Mouse (Mus musculus): Measurements from ENCODE around the gene Mindy3.
A peak's percentile ranks its signal among the peaks of the same experiment; 100 is the strongest.
"Not testable (repeated sequence)": the region's sequence is repeated elsewhere in the genome, so short reads cannot be mapped to it uniquely, and the experiment has no call there.

Mindy3 gene

GRCm38 (mm10) chr2:12419262-12419655 lies at the start of gene Mindy3:
Mindy3 (minus strand) TSS chr2:12419470.
- DNase-seq (ENCODE audit: low read depth, low spot score) = peak; percentile 90

- peak; percentile 10 for DNase-seq (ENCODE audit: low read depth, low spot score)
These were observed 40.5 kb upstream of the Mindy3 start for GRCm38 (mm10) chr2:12459732-12460131.

- no peak for DNase-seq (ENCODE audit: low read depth, low spot score)
These were observed 30.8 kb upstream of the Mindy3 start for GRCm38 (mm10) chr2:12450108-12450507.

GRCm38 (mm10) chr2:12440120-12440519 lies 20.9 kb upstream of the Mindy3 start:
- DNase-seq (ENCODE audit: low read depth, low spot score) = no peak

GRCm38 (mm10) chr2:12439543-12439942 lies 20.3 kb upstream of the Mindy3 start:
- DNase-seq (ENCODE audit: low read depth, low spot score) = peak; percentile 52

GRCm38 (mm10) chr2:12438181-12438580 lies 18.9 kb upstream of the Mindy3 start:
- DNase-seq (ENCODE audit: low read depth, low spot score) = peak; percentile 54

- DNase-seq (ENCODE audit: low read depth, low spot score) = no peak
These were observed 12.8 kb upstream of the Mindy3 start for GRCm38 (mm10) chr2:12432055-12432454.

- DNase-seq (ENCODE audit: low read depth, low spot score) = peak; percentile 63
These were observed 5.1 kb upstream of the Mindy3 start for GRCm38 (mm10) chr2:12424374-12424773.

GRCm38 (mm10) chr2:12423426-12423825 lies 4.2 kb upstream of the Mindy3 start:
- DNase-seq (ENCODE audit: low read depth, low spot score) = not testable (repeated sequence)

GRCm38 (mm10) chr2:12418534-12419261 lies 572 bp downstream of the Mindy3 start:
- DNase-seq (ENCODE audit: low read depth, low spot score) = peak; percentile 32

- peak; percentile 62 for DNase-seq (ENCODE audit: low read depth, low spot score)
These were observed 1.1 kb downstream of the Mindy3 start for GRCm38 (mm10) chr2:12418121-12418520.

GRCm38 (mm10) chr2:12412309-12412708 lies 7.0 kb downstream of the Mindy3 start:
- DNase-seq (ENCODE audit: low read depth, low spot score) = no peak

- no peak for DNase-seq (ENCODE audit: low read depth, low spot score)
These were observed 8.1 kb downstream of the Mindy3 start for GRCm38 (mm10) chr2:12411129-12411528.

GRCm38 (mm10) chr2:12406737-12407136 lies 12.5 kb downstream of the Mindy3 start:
- peak; percentile 13 for DNase-seq (ENCODE audit: low read depth, low spot score)

- DNase-seq (ENCODE audit: low read depth, low spot score) = no peak
These were observed 16.8 kb downstream of the Mindy3 start for GRCm38 (mm10) chr2:12402469-12402868.

GRCm38 (mm10) chr2:12401137-12401536 lies 18.1 kb downstream of the Mindy3 start:
- DNase-seq (ENCODE audit: low read depth, low spot score) = no peak

- peak; percentile 27 for DNase-seq (ENCODE audit: low read depth, low spot score)
These were observed 30.2 kb downstream of the Mindy3 start for GRCm38 (mm10) chr2:12389028-12389427.

GRCm38 (mm10) chr2:12388569-12388968 lies 30.7 kb downstream of the Mindy3 start:
- DNase-seq (ENCODE audit: low read depth, low spot score) = no peak

- no peak for DNase-seq (ENCODE audit: low read depth, low spot score)
These were observed 34.9 kb downstream of the Mindy3 start for GRCm38 (mm10) chr2:12384389-12384788.

- DNase-seq (ENCODE audit: low read depth, low spot score) = no peak
These were observed 36.6 kb downstream of the Mindy3 start for GRCm38 (mm10) chr2:12382650-12383049.

GRCm38 (mm10) chr2:12380233-12380632 lies 39.0 kb downstream of the Mindy3 start:
- DNase-seq (ENCODE audit: low read depth, low spot score) = no peak

GRCm38 (mm10) chr2:12378591-12378990 lies 40.7 kb downstream of the Mindy3 start:
- no peak for DNase-seq (ENCODE audit: low read depth, low spot score)

- DNase-seq (ENCODE audit: low read depth, low spot score) = no peak
These were observed 42.2 kb downstream of the Mindy3 start for GRCm38 (mm10) chr2:12377024-12377423.

- DNase-seq (ENCODE audit: low read depth, low spot score) = no peak
These were observed 46.4 kb downstream of the Mindy3 start for GRCm38 (mm10) chr2:12372883-12373282.

Data from CD4-positive helper T cell, adult 2 months (primary cell).